Mouse (Mus musculus): ENCODE results near the gene Olfr452. TPM values are rescaled to one million over a fixed set of nuclear protein-coding genes. Genes with fewer than 3 reads are reported as not detected.

The Olfr452 gene
- polyA plus RNA-seq, 1 experiment: not detected

GRCm38 (mm10) chr6:42790949-42791556, 6.2 kb downstream of the Olfr452 start:
- Histone ChIP-seq H3K4me3 (ENCODE audit: extremely low read depth, insufficient read depth, insufficient read length) (no peak overlapping the region), H3K36me3 (ENCODE audit: control insufficient read depth, insufficient read depth, low read length) (no peaks in the 10 kb centered on the region), H3K4me1 (ENCODE audit: control insufficient read depth, insufficient read depth, insufficient read length) (no peaks in the 10 kb centered on the region), H3K27ac (ENCODE audit: insufficient read depth, low read length) (no peak overlapping the region), H3K27me3 (ENCODE audit: control insufficient read depth, insufficient read depth, low read length) (no peaks in the 10 kb centered on the region)
- DNase-seq (ENCODE audit: low read depth in 1 of 2, low spot score in 2 of 2): no peak
- 88% methylated on average over 9 of the region's 9 CpGs for WGBS
- no peak for TF ChIP-seq POLR2A (IDR thresholded peaks at IDR 0.05; ENCODE audit: low read depth, low read length)
- TF ChIP-seq CTCF (IDR thresholded peaks at IDR 0.05; ENCODE audit: extremely low read depth, insufficient read depth, insufficient read length, insufficient replicate concordance): no peak

DNA sequence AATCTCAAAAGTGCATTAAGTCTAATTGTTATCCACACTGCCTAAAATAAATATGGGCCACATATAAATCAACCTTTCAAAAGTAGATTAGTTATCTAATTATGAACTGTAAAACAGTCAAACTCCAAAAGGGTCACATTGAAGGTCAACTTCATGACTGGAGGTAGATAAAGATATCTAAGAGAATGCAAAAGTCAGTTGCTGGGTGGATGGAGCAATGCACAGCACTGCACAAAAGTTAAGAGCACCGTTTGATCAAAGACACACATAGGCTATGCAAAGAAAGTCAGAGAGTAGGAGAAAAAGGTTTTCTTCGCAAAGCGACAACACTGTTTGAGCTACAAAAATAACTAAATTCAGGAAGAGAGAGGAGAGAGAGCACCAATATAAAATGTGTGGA, 10.1 kb downstream of the Olfr452 start:
- no peaks in the 10 kb centered on the region for H3K36me3 ChIP-seq (ENCODE audit: control insufficient read depth, insufficient read depth, low read length)
- WGBS: 88% methylated on average over 3 of the region's 3 CpGs
- H3K27me3 ChIP-seq (ENCODE audit: control insufficient read depth, insufficient read depth, low read length): no peaks in the 10 kb centered on the region
- H3K4me1 ChIP-seq (ENCODE audit: control insufficient read depth, insufficient read depth, insufficient read length): no peaks in the 10 kb centered on the region
- no peak for TF ChIP-seq CTCF (IDR thresholded peaks at IDR 0.05; ENCODE audit: extremely low read depth, insufficient read depth, insufficient read length, insufficient replicate concordance)
- TF ChIP-seq POLR2A (IDR thresholded peaks at IDR 0.05; ENCODE audit: low read depth, low read length): no peak
- H3K27ac ChIP-seq (ENCODE audit: insufficient read depth, low read length): no peak overlapping the region
- no peak overlapping the region for H3K4me3 ChIP-seq (ENCODE audit: extremely low read depth, insufficient read depth, insufficient read length)
- DNase-seq (ENCODE audit: low read depth in 1 of 2, low spot score in 2 of 2): no peak

DNA sequence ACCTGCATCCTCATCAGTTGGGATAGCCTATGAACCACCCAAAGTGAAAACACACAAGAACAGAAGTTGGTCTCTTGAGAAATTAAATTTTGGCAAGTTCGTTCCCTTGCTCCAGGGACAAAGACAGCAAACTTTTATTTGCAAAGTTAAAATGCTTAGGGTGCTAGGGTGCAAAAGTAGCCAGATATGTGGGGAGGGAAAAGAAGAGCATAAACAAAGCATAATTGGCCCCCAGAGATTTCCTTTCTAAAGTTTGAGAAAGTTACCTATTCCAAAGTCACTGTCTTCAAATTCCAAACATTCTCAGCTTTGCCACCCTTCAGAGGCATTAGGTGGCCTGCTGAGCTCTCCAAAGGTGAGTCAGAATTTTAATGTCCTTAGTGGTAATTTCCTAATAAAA, 26.7 kb downstream of the Olfr452 start, which contains the start of gene Olfr450:
Gene Olfr450, plus strand, starts transcription at position 301 of the 400 bp plus-strand sequence.
- Histone ChIP-seq H3K4me1 (ENCODE audit: control insufficient read depth, insufficient read depth, insufficient read length) (no peaks in the 10 kb centered on the region), H3K4me3 (ENCODE audit: extremely low read depth, insufficient read depth, insufficient read length) (no peak within 1 kb of the TSS), H3K27me3 (ENCODE audit: control insufficient read depth, insufficient read depth, low read length) (no peaks in the 10 kb centered on the region), H3K36me3 (ENCODE audit: control insufficient read depth, insufficient read depth, low read length) (no peaks in the 10 kb centered on the region), H3K27ac (ENCODE audit: insufficient read depth, low read length) (no peak within 1 kb of the TSS)
- no peak for DNase-seq (ENCODE audit: low read depth in 1 of 2, low spot score in 2 of 2)
- no peak for TF ChIP-seq POLR2A (IDR thresholded peaks at IDR 0.05; ENCODE audit: low read depth, low read length)
- WGBS: 71% methylated on average over 1 of the region's 1 CpGs

DNA sequence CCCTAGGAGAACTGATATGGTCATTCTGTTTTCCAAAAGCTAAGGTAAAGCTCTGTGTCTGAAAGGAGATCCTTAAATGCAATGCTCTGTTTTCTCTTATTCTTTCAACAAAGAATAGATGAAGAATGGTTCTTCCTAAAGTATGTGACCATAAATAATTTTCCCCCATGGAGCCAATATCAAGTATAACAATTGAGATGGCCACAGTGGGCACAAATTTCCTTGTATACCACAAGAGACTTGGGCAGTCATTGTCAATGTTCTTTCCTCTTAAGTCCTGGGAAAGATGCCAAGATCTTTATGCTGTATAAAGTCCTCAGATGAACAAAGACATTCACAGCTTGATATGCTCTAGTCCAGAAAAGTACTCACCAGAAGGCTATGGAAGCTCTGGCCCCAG, 49.2 kb downstream of the Olfr452 start, which contains the start of gene Olfr449:
Gene Olfr449, plus strand, starts transcription at position 301 of the 400 bp plus-strand sequence.
- H3K27me3 ChIP-seq (ENCODE audit: control insufficient read depth, insufficient read depth, low read length): no peaks in the 10 kb centered on the region
- no peaks in the 10 kb centered on the region for H3K4me1 ChIP-seq (ENCODE audit: control insufficient read depth, insufficient read depth, insufficient read length)
- H3K4me3 ChIP-seq (ENCODE audit: extremely low read depth, insufficient read depth, insufficient read length): no peak within 1 kb of the TSS
- no peak within 1 kb of the TSS for H3K27ac ChIP-seq (ENCODE audit: insufficient read depth, low read length)
- no peak for DNase-seq (ENCODE audit: low read depth in 1 of 2, low spot score in 2 of 2)
- H3K36me3 ChIP-seq (ENCODE audit: control insufficient read depth, insufficient read depth, low read length): no peaks in the 10 kb centered on the region
- TF ChIP-seq CTCF (IDR thresholded peaks at IDR 0.05; ENCODE audit: extremely low read depth, insufficient read depth, insufficient read length, insufficient replicate concordance) (no peak), POLR2A (IDR thresholded peaks at IDR 0.05; ENCODE audit: low read depth, low read length) (no peak)

Other genes starting within 250 kb of the Olfr452 start
- gene Olfr455, start 237.5 kb upstream of the Olfr452 start, polyA plus RNA-seq (2012; rRNA removed): not detected in 2 replicates
- gene Tcaf3, start 187.4 kb upstream of the Olfr452 start, polyA plus RNA-seq (2012; rRNA removed): not detected in 2 replicates
- gene Tcaf2, start 139.8 kb upstream of the Olfr452 start, polyA plus RNA-seq (2012; rRNA removed): 0.27 and 0.49 TPM in 2 replicates
- gene Tcaf1, start 75.0 kb upstream of the Olfr452 start, polyA plus RNA-seq (2012; rRNA removed): 2.5 and 2.9 TPM in 2 replicates
- not detected in 2 replicates for gene Olfr453, start 45.7 kb upstream of the Olfr452 start, polyA plus RNA-seq (2012; rRNA removed)
- gene Olfr38, start 28.7 kb upstream of the Olfr452 start, polyA plus RNA-seq (2012; rRNA removed): not detected in 2 replicates
- gene Olfr450, start 26.8 kb downstream of the Olfr452 start, polyA plus RNA-seq (2012; rRNA removed): not detected in 2 replicates
- gene Olfr449, start 49.3 kb downstream of the Olfr452 start, polyA plus RNA-seq (2012; rRNA removed): not detected in 2 replicates
- gene Olfr448, start 105.3 kb downstream of the Olfr452 start, polyA plus RNA-seq (2012; rRNA removed): not detected in 2 replicates
- not detected in 2 replicates for gene Olfr447, start 123.8 kb downstream of the Olfr452 start, polyA plus RNA-seq (2012; rRNA removed)
- gene Olfr446, start 136.3 kb downstream of the Olfr452 start, polyA plus RNA-seq (2012; rRNA removed): not detected in 2 replicates
- not detected in 2 replicates for gene Olfr444, start 164.0 kb downstream of the Olfr452 start, polyA plus RNA-seq (2012; rRNA removed)